Comparison of ENCODE assay signal across 15 mouse cellular contexts in the genomic region with DNA sequence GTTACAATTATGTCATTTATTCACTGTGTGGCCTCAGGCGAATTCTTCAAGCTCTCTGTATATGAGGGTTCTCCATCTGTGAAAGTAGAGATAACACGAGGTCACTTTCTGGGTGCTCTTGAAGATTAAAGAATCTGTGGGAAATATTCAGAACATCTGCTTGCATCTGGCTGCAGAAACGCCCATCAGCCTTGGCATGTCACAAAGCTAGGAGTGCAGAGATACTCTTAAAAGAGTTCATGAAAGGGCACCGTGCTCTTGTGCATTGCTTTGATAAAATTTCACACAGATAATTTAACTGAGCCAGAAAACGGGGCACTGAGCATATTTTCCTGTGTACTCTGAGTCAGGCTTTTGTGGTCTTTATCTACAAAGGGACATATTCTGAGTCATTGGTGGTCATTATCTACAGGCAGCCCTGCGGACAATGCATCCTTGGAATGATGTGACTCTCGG. TPM values are rescaled to one million over a fixed set of nuclear protein-coding genes. Genes with fewer than 3 reads are reported as not detected.
DNase-seq lines count a peak whose midpoint lies in the region; ATAC-seq lines count a peak whose summit lies in the region.
"Had no signal": no experiment of that assay in that cellular context is flagged by ENCODE, and none has a peak within 500 bp of the region (broad histone marks: within the 10 kb centered on the region; RNA-seq: fewer than 3 reads in every experiment).

No protein-coding gene starts in this region.

- H3K4me1 ChIP-seq in heart, embryonic 11.5 days (ENCODE audit: control insufficient read depth, insufficient read depth, low read length): no peaks in the 10 kb centered on the region
- H3K4me1 ChIP-seq in megakaryocyte, embryonic 14.5 days: peaks cover 52% of the 10 kb centered on the region
- H3K4me1 ChIP-seq in kidney, embryonic 16.5 days (ENCODE audit: insufficient read depth, low read length): no peaks in the 10 kb centered on the region

- DNase-seq in heart, postnatal 4 days: no peak
- peak; percentile 98 for DNase-seq in MEL-GATA-1-ER (ENCODE audit: extremely low read depth, low read depth)
- no peak for DNase-seq in thymus, adult 18-20 months
- DNase-seq: adrenal gland, adult 8-10 months; cerebellum, adult 11-12 months; heart, postnatal 36 days; lung, adult 2 months; right cerebral cortex, adult 18-20 months; thymus, postnatal 14 days had no signal

- no peak overlapping the region for H3K27ac ChIP-seq in heart, embryonic 11.5 days (ENCODE audit: low read depth, low read length)
- H3K27ac ChIP-seq in kidney, embryonic 16.5 days (ENCODE audit: low read length): no peak overlapping the region

- H3K27me3 ChIP-seq in heart, embryonic 11.5 days (ENCODE audit: control insufficient read depth, insufficient read depth, low read length): no peaks in the 10 kb centered on the region
- no peaks in the 10 kb centered on the region for H3K27me3 ChIP-seq in megakaryocyte, embryonic 14.5 days (replicated peaks)
- H3K27me3 ChIP-seq in kidney, embryonic 16.5 days (ENCODE audit: insufficient read depth, low read length): no peaks in the 10 kb centered on the region
- H3K27me3 ChIP-seq: CH12.LX had no signal

- 39% methylated on average over 7 of the region's 7 CpGs for WGBS in heart, embryonic 11.5 days (ENCODE audit: insufficient replicate concordance)
- 68% methylated on average over 7 of the region's 7 CpGs for WGBS in kidney, embryonic 16.5 days

- H3K36me3 ChIP-seq in heart, embryonic 11.5 days (ENCODE audit: control insufficient read depth, insufficient read depth, low read length): no peaks in the 10 kb centered on the region
- H3K36me3 ChIP-seq in megakaryocyte, embryonic 14.5 days (replicated peaks; ENCODE audit: low read length): no peaks in the 10 kb centered on the region
- H3K36me3 ChIP-seq in kidney, embryonic 16.5 days (ENCODE audit: insufficient read depth, low read length): no peaks in the 10 kb centered on the region

- peak; percentile 84 for ATAC-seq in heart, embryonic 11.5 days (replicated peaks; ENCODE audit: insufficient number of reproducible peaks, low FRiP score, low TSS enrichment)
- ATAC-seq in erythroid progenitor cell, adult 5-6 weeks (replicated peaks; ENCODE audit: low FRiP score, poor library complexity, severe bottlenecking): peak; percentile 98
- ATAC-seq in kidney, embryonic 16.5 days (ENCODE audit: low FRiP score, low TSS enrichment): no peak
- ATAC-seq in monocyte, adult 5-6 weeks (replicated peaks; ENCODE audit: insufficient number of reproducible peaks, low FRiP score, low TSS enrichment, poor library complexity, severe bottlenecking): no peak

- no peak overlapping the region for H3K9ac ChIP-seq in heart, embryonic 11.5 days (ENCODE audit: low read depth, low read length)
- no peak overlapping the region for H3K9ac ChIP-seq in kidney, embryonic 16.5 days (replicated peaks; ENCODE audit: low read length)

- H3K4me2 ChIP-seq in heart, embryonic 11.5 days: no peak overlapping the region
- no peak overlapping the region for H3K4me2 ChIP-seq in kidney, embryonic 16.5 days (replicated peaks; ENCODE audit: low read depth, low read length)

- no peaks in the 10 kb centered on the region for H3K9me3 ChIP-seq in heart, embryonic 11.5 days (replicated peaks; ENCODE audit: control insufficient read depth, low read length)
- no peaks in the 10 kb centered on the region for H3K9me3 ChIP-seq in megakaryocyte, embryonic 14.5 days
- H3K9me3 ChIP-seq in kidney, embryonic 16.5 days (ENCODE audit: low read length): no peaks in the 10 kb centered on the region

- H3K4me3 ChIP-seq in heart, embryonic 11.5 days (ENCODE audit: low read depth, low read length): no peak overlapping the region
- H3K4me3 ChIP-seq in megakaryocyte, embryonic 14.5 days (replicated peaks): peak overlapping the region; percentile 71
- no peak overlapping the region for H3K4me3 ChIP-seq in kidney, embryonic 16.5 days (ENCODE audit: low read length)

RNA-seq across cellular contexts. Expression of a gene that starts 11.9 kb away (rescaled TPM):
- polyA plus RNA-seq in heart, embryonic 11.5 days (2014; fragmentation: Nextera tagmentation; extraction: Ambion mirVana): 0.39 and 0.43 TPM in 2 replicates
- 1 to 10 TPM; 1.5 to 2.1 TPM for total RNA-seq in heart, postnatal 4 days (2021)
- total RNA-seq in erythroid progenitor cell, adult 5-6 weeks (2015; ENCODE audit: low replicate concordance): 14.8 and 22.2 TPM in 2 replicates
- total RNA-seq in erythroid progenitor cell, adult 5-6 weeks (2017; ENCODE audit: low replicate concordance): 11.6 and 12.4 TPM in 2 replicates
- 450 and 808 TPM in 2 replicates for polyA plus RNA-seq in megakaryocyte, embryonic 14.5 days (2012; ENCODE audit: insufficient read depth, low replicate concordance)
- 0.11 and 0.18 TPM in 2 replicates for polyA plus RNA-seq in kidney, embryonic 16.5 days (2015; fragmentation: Nextera tagmentation; extraction: Ambion mirVana)
- 129 to 156 TPM (median 134 TPM) in 3 replicates for total RNA-seq in monocyte, adult 5-6 weeks (2017)

RNA-seq across cellular contexts. Expression of a gene that starts 27.7 kb away (rescaled TPM):
- polyA plus RNA-seq in heart, embryonic 11.5 days (2014; fragmentation: Nextera tagmentation; extraction: Ambion mirVana): 46.1 and 48.6 TPM in 2 replicates
- 10 to 100 TPM; 16.3 to 16.4 TPM for total RNA-seq in heart, postnatal 4 days (2021)
- total RNA-seq in erythroid progenitor cell, adult 5-6 weeks (2015; ENCODE audit: low replicate concordance): 29.6 and 56.6 TPM in 2 replicates
- 53.9 and 67.8 TPM in 2 replicates for total RNA-seq in erythroid progenitor cell, adult 5-6 weeks (2017; ENCODE audit: low replicate concordance)
- polyA plus RNA-seq in megakaryocyte, embryonic 14.5 days (2012; ENCODE audit: insufficient read depth, low replicate concordance): 0.99 and 3.9 TPM in 2 replicates
- 66.5 and 70.7 TPM in 2 replicates for polyA plus RNA-seq in kidney, embryonic 16.5 days (2015; fragmentation: Nextera tagmentation; extraction: Ambion mirVana)
- total RNA-seq in monocyte, adult 5-6 weeks (2017): 19.0 to 19.7 TPM (median 19.1 TPM) in 3 replicates

RNA-seq across cellular contexts. Expression of a gene that starts 30.5 kb away (rescaled TPM):
- 21.8 and 22.6 TPM in 2 replicates for polyA plus RNA-seq in heart, embryonic 11.5 days (2014; fragmentation: Nextera tagmentation; extraction: Ambion mirVana)
- 10 to 100 TPM; 74.1 to 79.1 TPM for total RNA-seq in heart, postnatal 4 days (2021)
- total RNA-seq in erythroid progenitor cell, adult 5-6 weeks (2015; ENCODE audit: low replicate concordance): 23.5 and 39.3 TPM in 2 replicates
- 10.0 and 25.7 TPM in 2 replicates for total RNA-seq in erythroid progenitor cell, adult 5-6 weeks (2017; ENCODE audit: low replicate concordance)
- 23.4 and 38.2 TPM in 2 replicates for polyA plus RNA-seq in megakaryocyte, embryonic 14.5 days (2012; ENCODE audit: insufficient read depth, low replicate concordance)
- 29.0 and 29.6 TPM in 2 replicates for polyA plus RNA-seq in kidney, embryonic 16.5 days (2015; fragmentation: Nextera tagmentation; extraction: Ambion mirVana)
- 22.2 to 44.8 TPM (median 28.6 TPM) in 3 replicates for total RNA-seq in monocyte, adult 5-6 weeks (2017)

RNA-seq across cellular contexts. Expression of a gene that starts 43.4 kb away (rescaled TPM):
- 320 and 341 TPM in 2 replicates for polyA plus RNA-seq in heart, embryonic 11.5 days (2014; fragmentation: Nextera tagmentation; extraction: Ambion mirVana)
- 100 to 1,000 TPM; 471 to 553 TPM for total RNA-seq in heart, postnatal 4 days (2021)
- 611 and 758 TPM in 2 replicates for total RNA-seq in erythroid progenitor cell, adult 5-6 weeks (2015; ENCODE audit: low replicate concordance)
- total RNA-seq in erythroid progenitor cell, adult 5-6 weeks (2017; ENCODE audit: low replicate concordance): 564 and 613 TPM in 2 replicates
- polyA plus RNA-seq in megakaryocyte, embryonic 14.5 days (2012; ENCODE audit: insufficient read depth, low replicate concordance): 3.2 and 96.3 TPM in 2 replicates
- 433 and 441 TPM in 2 replicates for polyA plus RNA-seq in kidney, embryonic 16.5 days (2015; fragmentation: Nextera tagmentation; extraction: Ambion mirVana)
- total RNA-seq in monocyte, adult 5-6 weeks (2017): 767 to 1,158 TPM (median 1,044 TPM) in 3 replicates

Comparison
In these comparisons a context has a peak if more than half of its experiments do, and no peak if none do; other contexts are left out.
1. ATAC-seq: peak in heart, embryonic 11.5 days (single experiment) and erythroid progenitor cell, adult 5-6 weeks (single experiment); none in kidney, embryonic 16.5 days (single experiment) and monocyte, adult 5-6 weeks (single experiment).
2. RNA of a gene that starts 11.9 kb away (total RNA-seq): 129 to 156 TPM in monocyte, adult 5-6 weeks and 11.6 to 22.2 TPM in erythroid progenitor cell, adult 5-6 weeks; 1.5 to 2.1 TPM in heart, postnatal 4 days; every median in the first group is over 4 times any median in the second.